Comparison of ENCODE assay signal across 10 mouse cellular contexts in the genomic region with DNA sequence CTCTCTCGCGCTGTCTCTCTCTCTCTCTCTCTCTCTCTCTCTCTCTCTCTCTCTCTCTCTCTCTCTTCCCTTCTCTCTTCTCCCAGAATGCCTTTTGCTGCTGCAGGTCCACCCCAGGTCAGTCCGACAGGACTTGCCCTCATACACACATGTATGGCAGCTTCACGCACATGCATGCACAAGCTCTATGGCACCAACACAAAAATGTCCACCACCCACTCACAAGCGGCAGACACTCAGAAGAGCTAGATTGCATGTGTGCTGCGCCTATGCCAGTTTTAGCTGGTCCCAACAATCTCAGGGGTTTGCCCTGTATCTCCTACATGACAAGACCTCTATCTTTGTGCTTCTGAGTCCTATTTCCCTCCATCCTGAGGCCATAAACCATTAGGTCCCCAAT. TPM values are rescaled to one million over a fixed set of nuclear protein-coding genes. Genes with fewer than 3 reads are reported as not detected.
A peak's percentile ranks its signal among the peaks of the same experiment; 100 is the strongest.
DNase-seq lines count a peak whose midpoint lies in the region; ATAC-seq lines count a peak whose summit lies in the region.
"Had no signal": no experiment of that assay in that cellular context is flagged by ENCODE, and none has a peak within 500 bp of the region (broad histone marks: within the 10 kb centered on the region; RNA-seq: fewer than 3 reads in every experiment).

No protein-coding gene starts in this region.

- H3K4me2 ChIP-seq in heart, embryonic 11.5 days = 0 out of 2 replicates have a peak overlapping the region, but pooled peaks have one; percentile 19
- H3K4me2 ChIP-seq in limb, embryonic 12.5 days = peak overlapping the region; percentile 63
- H3K4me2 ChIP-seq in neural tube, embryonic 15.5 days = peak overlapping the region; percentile 54
- H3K4me2 ChIP-seq: liver, embryonic 13.5 days had no signal

- no peak for DNase-seq in heart, postnatal 25 days (ENCODE audit: low spot score)
- DNase-seq in right cerebral cortex, adult 18-20 months = peak; percentile 32
- DNase-seq in right cerebral cortex, postnatal 14 days = no peak
- DNase-seq in thymus, postnatal 0 days (ENCODE audit: low spot score) = no peak

- ATAC-seq in heart, embryonic 11.5 days (replicated peaks; ENCODE audit: insufficient number of reproducible peaks, low FRiP score, low TSS enrichment) = no peak
- ATAC-seq in limb, embryonic 12.5 days (ENCODE audit: insufficient number of reproducible peaks, insufficient read depth, low FRiP score, low TSS enrichment, low read depth) = no peak
- no peak for ATAC-seq in neural tube, embryonic 15.5 days (ENCODE audit: low FRiP score)
- ATAC-seq in inflammation-experienced regulatory T-cells, adult 6 months = no peak

- no peaks in the 10 kb centered on the region for H3K36me3 ChIP-seq in heart, embryonic 11.5 days (ENCODE audit: control insufficient read depth, insufficient read depth, low read length)
- H3K36me3 ChIP-seq in limb, embryonic 12.5 days = peaks cover 10% of the 10 kb centered on the region; the same call in 1 of the 2 replicates
- peaks cover 19% of the 10 kb centered on the region for H3K36me3 ChIP-seq in neural tube, embryonic 15.5 days
- H3K36me3 ChIP-seq: liver, embryonic 13.5 days had no signal

- H3K9ac ChIP-seq in heart, embryonic 11.5 days (ENCODE audit: low read depth, low read length) = no peak overlapping the region
- H3K9ac ChIP-seq in limb, embryonic 12.5 days (replicated peaks) = peak overlapping the region; percentile 23; the same call in 1 of the 2 replicates
- 0 out of 2 replicates have a peak overlapping the region, but pooled peaks have one; percentile 3 for H3K9ac ChIP-seq in neural tube, embryonic 15.5 days (replicated peaks)
- H3K9ac ChIP-seq: liver, embryonic 13.5 days had no signal

- H3K27me3 ChIP-seq in heart, embryonic 11.5 days (ENCODE audit: control insufficient read depth, insufficient read depth, low read length) = peaks cover 58% of the 10 kb centered on the region
- peaks cover 56% of the 10 kb centered on the region for H3K27me3 ChIP-seq in limb, embryonic 12.5 days
- H3K27me3 ChIP-seq in neural tube, embryonic 15.5 days (replicated peaks) = no peaks in the 10 kb centered on the region

- H3K27ac ChIP-seq in heart, embryonic 11.5 days (ENCODE audit: low read depth, low read length) = no peak overlapping the region
- 0 out of 2 replicates have a peak overlapping the region, but pooled peaks have one; percentile 12 for H3K27ac ChIP-seq in limb, embryonic 12.5 days
- H3K27ac ChIP-seq in neural tube, embryonic 15.5 days (replicated peaks) = peak overlapping the region; percentile 51; the same call in 1 of the 2 replicates
- H3K27ac ChIP-seq: liver, embryonic 13.5 days had no signal

- H3K4me1 ChIP-seq in heart, embryonic 11.5 days (ENCODE audit: control insufficient read depth, insufficient read depth, low read length) = peaks cover 48% of the 10 kb centered on the region
- H3K4me1 ChIP-seq in limb, embryonic 12.5 days (replicated peaks) = peaks cover 73% of the 10 kb centered on the region
- H3K4me1 ChIP-seq in neural tube, embryonic 15.5 days = peaks cover 69% of the 10 kb centered on the region

- no peak overlapping the region for H3K4me3 ChIP-seq in heart, embryonic 11.5 days (ENCODE audit: low read depth, low read length)
- H3K4me3 ChIP-seq in limb, embryonic 12.5 days (replicated peaks) = no peak overlapping the region
- H3K4me3 ChIP-seq in neural tube, embryonic 15.5 days (replicated peaks) = no peak overlapping the region; the same call in 1 of the 2 replicates
- H3K4me3 ChIP-seq: liver, embryonic 13.5 days had no signal

- 57% methylated on average over 6 of the region's 6 CpGs for WGBS in heart, embryonic 11.5 days (ENCODE audit: insufficient replicate concordance)
- WGBS in limb, embryonic 12.5 days = 57% methylated on average over 6 of the region's 6 CpGs
- WGBS in neural tube, embryonic 15.5 days = 56% methylated on average over 6 of the region's 6 CpGs

- intact Hi-C loops in heart, postnatal 25 days (cut with DNase I) = no loop called here

- no peaks in the 10 kb centered on the region for H3K9me3 ChIP-seq in heart, embryonic 11.5 days (replicated peaks; ENCODE audit: control insufficient read depth, low read length)
- no peaks in the 10 kb centered on the region for H3K9me3 ChIP-seq in limb, embryonic 12.5 days
- no peaks in the 10 kb centered on the region for H3K9me3 ChIP-seq in neural tube, embryonic 15.5 days (replicated peaks)
- H3K9me3 ChIP-seq: liver, embryonic 13.5 days had no signal

RNA-seq across cellular contexts. Expression of a gene that starts 5.5 kb away (rescaled TPM):
- polyA plus RNA-seq in heart, embryonic 11.5 days (2014; fragmentation: Nextera tagmentation; extraction: Ambion mirVana) = 1.9 TPM in 2 replicates
- total RNA-seq in heart, postnatal 25 days (2021) = under 1 TPM in 1 of 2 experiments, not detected in 1; 0.31 TPM
- 17.6 and 21.3 TPM in 2 replicates for polyA plus RNA-seq in limb, embryonic 12.5 days (2016; fragmentation: Nextera tagmentation; extraction: Ambion mirVana)
- polyA plus RNA-seq in neural tube, embryonic 15.5 days (2015; fragmentation: Nextera tagmentation; extraction: Ambion mirVana) = 95.8 and 107 TPM in 2 replicates
- not detected for polyA plus RNA-seq in inflammation-experienced regulatory T-cells, adult 6 months (2017; shearing (Covaris generic))
- 0.82 and 1.0 TPM in 2 replicates for polyA plus RNA-seq in thymus, postnatal 0 days (2015; fragmentation: Nextera tagmentation; extraction: Ambion mirVana)
- total RNA-seq: heart, postnatal 36 days had no signal

RNA-seq across cellular contexts. Expression of a gene that starts 20.6 kb away (rescaled TPM):
- polyA plus RNA-seq in heart, embryonic 11.5 days (2014; fragmentation: Nextera tagmentation; extraction: Ambion mirVana) = 9.3 and 10.2 TPM in 2 replicates
- under 1 TPM; 0.31 to 0.47 TPM for total RNA-seq in heart, postnatal 25 days (2021)
- 53.2 and 55.1 TPM in 2 replicates for polyA plus RNA-seq in limb, embryonic 12.5 days (2016; fragmentation: Nextera tagmentation; extraction: Ambion mirVana)
- 3.0 and 5.9 TPM in 2 replicates for polyA plus RNA-seq in neural tube, embryonic 15.5 days (2015; fragmentation: Nextera tagmentation; extraction: Ambion mirVana)
- polyA plus RNA-seq in inflammation-experienced regulatory T-cells, adult 6 months (2017; shearing (Covaris generic)) = under 1 TPM in 2 of 3 experiments, not detected in 1; 0.49 to 0.59 TPM
- 5.3 and 6.0 TPM in 2 replicates for polyA plus RNA-seq in thymus, postnatal 0 days (2015; fragmentation: Nextera tagmentation; extraction: Ambion mirVana)

RNA-seq across cellular contexts. Expression of a gene that starts 32.5 kb away (rescaled TPM):
- 23.3 and 25.9 TPM in 2 replicates for polyA plus RNA-seq in heart, embryonic 11.5 days (2014; fragmentation: Nextera tagmentation; extraction: Ambion mirVana)
- 10 to 100 TPM; 52.7 to 68.7 TPM for total RNA-seq in heart, postnatal 25 days (2021)
- polyA plus RNA-seq in limb, embryonic 12.5 days (2016; fragmentation: Nextera tagmentation; extraction: Ambion mirVana) = 27.0 and 32.1 TPM in 2 replicates
- 69.9 and 71.9 TPM in 2 replicates for polyA plus RNA-seq in neural tube, embryonic 15.5 days (2015; fragmentation: Nextera tagmentation; extraction: Ambion mirVana)
- polyA plus RNA-seq in inflammation-experienced regulatory T-cells, adult 6 months (2017; shearing (Covaris generic)) = 10 to 100 TPM in 2 of 3 experiments, 1 to 10 TPM in 1; 6.8 to 11.1 (median 10.8) TPM
- 17.4 and 18.1 TPM in 2 replicates for polyA plus RNA-seq in thymus, postnatal 0 days (2015; fragmentation: Nextera tagmentation; extraction: Ambion mirVana)

RNA-seq across cellular contexts. Expression of a gene that starts 36.3 kb away (rescaled TPM):
- 29.9 and 33.0 TPM in 2 replicates for polyA plus RNA-seq in heart, embryonic 11.5 days (2014; fragmentation: Nextera tagmentation; extraction: Ambion mirVana)
- total RNA-seq in heart, postnatal 25 days (2021) = 10 to 100 TPM; 29.4 to 33.5 TPM
- 36.9 and 40.4 TPM in 2 replicates for polyA plus RNA-seq in limb, embryonic 12.5 days (2016; fragmentation: Nextera tagmentation; extraction: Ambion mirVana)
- 9.7 and 16.5 TPM in 2 replicates for polyA plus RNA-seq in neural tube, embryonic 15.5 days (2015; fragmentation: Nextera tagmentation; extraction: Ambion mirVana)
- polyA plus RNA-seq in inflammation-experienced regulatory T-cells, adult 6 months (2017; shearing (Covaris generic)) = not detected
- 12.4 and 13.2 TPM in 2 replicates for polyA plus RNA-seq in thymus, postnatal 0 days (2015; fragmentation: Nextera tagmentation; extraction: Ambion mirVana)

RNA-seq across cellular contexts. Expression of a gene that starts 44.5 kb away (rescaled TPM):
- polyA plus RNA-seq in heart, embryonic 11.5 days (2014; fragmentation: Nextera tagmentation; extraction: Ambion mirVana) = 0.07 TPM in 1 of 2 replicates, not detected in the other
- total RNA-seq in heart, postnatal 25 days (2021) = not detected
- polyA plus RNA-seq in limb, embryonic 12.5 days (2016; fragmentation: Nextera tagmentation; extraction: Ambion mirVana) = 0.18 and 0.20 TPM in 2 replicates
- 0.18 and 0.26 TPM in 2 replicates for polyA plus RNA-seq in neural tube, embryonic 15.5 days (2015; fragmentation: Nextera tagmentation; extraction: Ambion mirVana)
- under 1 TPM in 2 of 3 experiments, not detected in 1; 0.20 to 0.54 TPM for polyA plus RNA-seq in inflammation-experienced regulatory T-cells, adult 6 months (2017; shearing (Covaris generic))
- polyA plus RNA-seq in thymus, postnatal 0 days (2015; fragmentation: Nextera tagmentation; extraction: Ambion mirVana) = not detected in 2 replicates
- total RNA-seq: heart, postnatal 36 days had no signal
